Mouse (Mus musculus) spleen, adult 2 months (tissue): ENCODE data around the gene Gm10318. TPM values are rescaled to one million over a fixed set of nuclear protein-coding genes. Genes with fewer than 3 reads are reported as not detected.

Source experiments
- DNase-seq, 2 experiments: peaks; one replicate each; pipeline versions ENCODE4 v3.0.0 to v3.0.0-alpha.2; 2012 to 2021; ENCODE audit warnings: low spot score in 2 of 2, low read depth in 1 of 2
- H3K27ac ChIP-seq: fragments of 200-500 bp; 2 replicates; pipeline ENCODE4 v1.5.1; 2012; ENCODE audit warnings: low read length, inconsistent platforms; ENCODE audit not compliant: insufficient read depth
- H3K27me3 ChIP-seq: fragments of 200-500 bp; 2 replicates; pipeline ENCODE4 v1.6.1; 2012; ENCODE audit warnings: mild to moderate bottlenecking, moderate library complexity, low read length, inconsistent platforms; ENCODE audit not compliant: control insufficient read depth, insufficient read depth
- H3K36me3 ChIP-seq: fragments of 200-500 bp; 2 replicates; pipeline ENCODE4 v1.6.1; 2012; ENCODE audit warnings: mild to moderate bottlenecking, low read length, inconsistent platforms; ENCODE audit not compliant: control insufficient read depth, insufficient read depth
- H3K4me1 ChIP-seq: fragments of 200-500 bp; 2 replicates; pipeline ENCODE4 v1.6.1; 2011; ENCODE audit warnings: inconsistent platforms; ENCODE audit not compliant: control insufficient read depth, insufficient read depth, insufficient read length
- H3K4me3 ChIP-seq: fragments of 200-500 bp; 2 replicates; pipeline ENCODE4 v1.5.1; 2011; ENCODE audit warnings: mild to moderate bottlenecking, inconsistent platforms; ENCODE audit not compliant: insufficient read depth, insufficient read length; ENCODE audit errors: extremely low read depth
- CTCF ChIP-seq: fragments of 200-500 bp; IDR thresholded peaks from 2 replicates; pipeline ENCODE4 v1.5.1; 2011; ENCODE audit warnings: mild to moderate bottlenecking, inconsistent platforms; ENCODE audit not compliant: insufficient read depth, insufficient read length, insufficient replicate concordance; ENCODE audit errors: extremely low read depth
- POLR2A ChIP-seq: fragments of 200-500 bp; IDR thresholded peaks from 2 replicates; pipeline ENCODE4 v1.6.1; 2011; ENCODE audit warnings: low read depth, low read length, inconsistent platforms
- WGBS: fragments of 180-500 bp; shearing (Covaris S2); methylation state at CpG from one replicate; pipeline ENCODE4 v1.1.7; 2018; 5-methylcytosine and 5-hydroxymethylcytosine counted together
- polyA plus RNA-seq: library from polyadenylated mRNA; depleted of rRNA; stranded (reverse); fragments of >200 nt; gene quantifications from 2 replicates; pipeline ENCODE4 v1.2.3, GENCODE M21; 2012

Gm10318 gene
- polyA plus RNA-seq, 1 experiment, result not detected

- Histone ChIP-seq H3K27me3 (no peaks in the 10 kb centered on the region), H3K36me3 (no peaks in the 10 kb centered on the region), H3K4me1 (0 out of 2 replicates have a peak, but pooled peaks cover 2% of the 10 kb centered on the region), H3K4me3 (peak overlapping the region; percentile 38), H3K27ac (no peak overlapping the region)
- no peak for TF ChIP-seq POLR2A
- no peak for TF ChIP-seq CTCF
- 26% methylated on average over 11 of the region's 11 CpGs for WGBS
- DNase-seq, result no peak
Measured at GRCm38 (mm10) chr10:77864762-77865143, 12.1 kb downstream of the Gm10318 start.

- TF ChIP-seq POLR2A, result no peak
- TF ChIP-seq CTCF, result no peak
- Histone ChIP-seq H3K27me3 (no peaks in the 10 kb centered on the region), H3K4me1 (0 out of 2 replicates have a peak, but pooled peaks cover 2% of the 10 kb centered on the region), H3K36me3 (no peaks in the 10 kb centered on the region), H3K27ac (no peak overlapping the region), H3K4me3 (no peak overlapping the region)
- WGBS, result 74% methylated on average over 1 of the region's 1 CpGs
- DNase-seq, result no peak
Measured at GRCm38 (mm10) chr10:77867546-77867945, 14.9 kb downstream of the Gm10318 start.

GRCm38 (mm10) chr10:77869651-77870050 is 17.0 kb downstream of the Gm10318 start:
- Histone ChIP-seq H3K27ac (no peak overlapping the region), H3K36me3 (no peaks in the 10 kb centered on the region), H3K27me3 (no peaks in the 10 kb centered on the region), H3K4me1 (no peaks in the 10 kb centered on the region), H3K4me3 (no peak overlapping the region)
- DNase-seq, result no peak
- TF ChIP-seq POLR2A (no peak), CTCF (no peak)
- 92% methylated on average over 7 of the region's 7 CpGs for WGBS

GRCm38 (mm10) chr10:77878985-77879384 is 26.3 kb downstream of the Gm10318 start:
- TF ChIP-seq POLR2A (no peak), CTCF (no peak)
- WGBS, result 75% methylated on average over 6 of the region's 6 CpGs
- DNase-seq, result no peak
- no peaks in the 10 kb centered on the region for H3K4me1 ChIP-seq
- no peak overlapping the region for H3K27ac ChIP-seq
- H3K4me3 ChIP-seq, result no peak overlapping the region
- H3K27me3 ChIP-seq, result no peaks in the 10 kb centered on the region
- H3K36me3 ChIP-seq, result no peaks in the 10 kb centered on the region

- Histone ChIP-seq H3K27me3 (no peaks in the 10 kb centered on the region), H3K27ac (no peak overlapping the region), H3K4me3 (no peak overlapping the region), H3K36me3 (no peaks in the 10 kb centered on the region), H3K4me1 (no peaks in the 10 kb centered on the region)
- TF ChIP-seq POLR2A, result no peak
- no peak for TF ChIP-seq CTCF
- DNase-seq, result no peak
- 18% methylated on average over 3 of the region's 3 CpGs for WGBS
Measured at GRCm38 (mm10) chr10:77880305-77880704, 27.6 kb downstream of the Gm10318 start.

GRCm38 (mm10) chr10:77882553-77882952 is 29.9 kb downstream of the Gm10318 start:
- WGBS, result 85% methylated on average over 5 of the region's 5 CpGs
- Histone ChIP-seq H3K36me3 (no peaks in the 10 kb centered on the region), H3K27ac (no peak overlapping the region), H3K4me3 (no peak overlapping the region), H3K27me3 (no peaks in the 10 kb centered on the region), H3K4me1 (no peaks in the 10 kb centered on the region)
- DNase-seq, result no peak
- TF ChIP-seq CTCF (no peak), POLR2A (no peak)

- no peaks in the 10 kb centered on the region for H3K4me1 ChIP-seq
- H3K36me3 ChIP-seq, result no peaks in the 10 kb centered on the region
- no peak for DNase-seq
- H3K27me3 ChIP-seq, result no peaks in the 10 kb centered on the region
- TF ChIP-seq POLR2A (no peak), CTCF (no peak)
- H3K27ac ChIP-seq, result no peak overlapping the region
- H3K4me3 ChIP-seq, result no peak overlapping the region
- 68% methylated on average over 12 of the region's 12 CpGs for WGBS
Measured at GRCm38 (mm10) chr10:77886007-77886747, 33.5 kb downstream of the Gm10318 start.
